Comparison of ENCODE assay signal across 8 mouse cellular contexts in the genomic region with DNA sequence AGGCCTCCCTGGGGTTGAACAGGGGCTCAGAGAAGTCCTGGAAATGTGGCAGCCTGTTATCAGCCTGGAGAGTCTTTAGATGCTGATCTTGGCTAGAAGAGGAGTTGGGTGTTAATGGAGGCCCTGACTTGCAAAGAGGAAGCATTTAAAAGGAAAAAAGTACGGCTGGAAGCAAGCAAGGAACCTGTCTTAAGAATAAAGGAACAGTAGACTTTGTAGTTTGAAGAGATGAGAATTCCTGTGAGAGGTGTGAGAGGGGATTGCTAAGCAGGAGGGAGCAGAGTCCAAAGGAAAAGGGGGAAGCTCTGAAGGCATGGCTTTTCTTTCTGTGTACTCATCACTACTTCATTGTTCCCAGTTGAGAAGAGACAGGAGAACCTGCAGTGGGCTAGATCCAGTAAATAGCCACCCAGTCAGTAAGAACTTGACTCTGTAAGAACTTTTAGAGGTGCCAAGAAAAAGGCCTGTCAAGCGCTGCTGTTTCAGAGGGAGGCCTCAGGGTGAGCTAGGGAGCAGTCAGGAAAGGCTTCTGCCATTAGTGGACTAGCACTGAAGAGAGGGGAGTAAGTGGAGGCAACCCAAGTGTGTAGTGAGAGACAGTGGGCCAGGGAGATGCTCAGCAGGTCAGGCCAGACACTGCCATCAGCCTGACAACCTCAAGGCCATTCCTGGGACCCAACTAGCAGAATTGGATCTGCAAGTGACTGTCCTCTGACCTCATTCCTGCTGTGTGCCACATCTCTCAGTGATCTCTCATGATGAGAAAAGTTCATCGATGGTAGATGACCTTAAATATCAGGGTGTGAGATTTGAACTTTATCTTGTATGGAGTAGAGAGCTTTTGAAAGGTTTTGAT. TPM values are rescaled to one million over a fixed set of nuclear protein-coding genes. Genes with fewer than 3 reads are reported as not detected.
DNase-seq lines count a peak whose midpoint lies in the region; ATAC-seq lines count a peak whose summit lies in the region.

No protein-coding gene starts in this region.

- no peak for DNase-seq in lung, postnatal 25 days (ENCODE audit: low spot score)
- peak; percentile 35 to 36 for DNase-seq in adrenal gland, postnatal 36 days
- DNase-seq in heart, postnatal 10 days: peak; percentile 26 to 29
- DNase-seq in liver, embryonic 13.5 days: no peak
- DNase-seq in right cerebral cortex, adult 18-20 months: no peak
- DNase-seq in thymus, postnatal 36 days: no peak
- no peak for DNase-seq in left cerebral cortex, postnatal 10 days (ENCODE audit: extremely low spot score in 1 of 2, low spot score in 2 of 2)

- intact Hi-C loops in heart, postnatal 10 days (cut with DNase I): loop anchor here (5.0 kb wide), 1 partner anchor 145 kb away; a partner anchor contains a TSS
- intact Hi-C loops in left cerebral cortex, postnatal 10 days (cut with DNase I): no loop called here

- H3K4me1 ChIP-seq in lung, embryonic 16.5 days (replicated peaks; ENCODE audit: control insufficient read depth, insufficient read depth, low read length): peaks cover 22% of the 10 kb centered on the region
- H3K4me1 ChIP-seq in liver, embryonic 13.5 days (replicated peaks): peaks cover 35% of the 10 kb centered on the region

- H3K4me2 ChIP-seq in lung, embryonic 16.5 days (ENCODE audit: low read depth, low read length): peak overlapping the region; percentile 77
- peak overlapping the region; percentile 86 for H3K4me2 ChIP-seq in liver, embryonic 13.5 days

- H3K36me3 ChIP-seq in lung, embryonic 16.5 days (ENCODE audit: control insufficient read depth, insufficient read depth, low read length): peaks cover 12% of the 10 kb centered on the region
- H3K36me3 ChIP-seq in liver, embryonic 13.5 days: peaks cover 25% of the 10 kb centered on the region

- no peak for ATAC-seq in lung, embryonic 16.5 days (ENCODE audit: low read depth)
- ATAC-seq in liver, embryonic 13.5 days (ENCODE audit: low read depth): no peak

- H3K27ac ChIP-seq in lung, embryonic 16.5 days (ENCODE audit: low read length): peak overlapping the region; percentile 97
- H3K27ac ChIP-seq in liver, embryonic 13.5 days: peak overlapping the region; percentile 94

- H3K9me3 ChIP-seq in lung, embryonic 16.5 days (ENCODE audit: control insufficient read depth, low read length): no peaks in the 10 kb centered on the region
- H3K9me3 ChIP-seq in liver, embryonic 13.5 days (replicated peaks): no peaks in the 10 kb centered on the region

- 49% methylated on average over 3 of the region's 3 CpGs for WGBS in lung, embryonic 16.5 days
- 40% methylated on average over 3 of the region's 3 CpGs for WGBS in liver, embryonic 13.5 days (ENCODE audit: insufficient replicate concordance)

- peak overlapping the region; percentile 99 for H3K9ac ChIP-seq in lung, embryonic 16.5 days (ENCODE audit: low read length)
- peak overlapping the region; percentile 99 for H3K9ac ChIP-seq in liver, embryonic 13.5 days

- H3K4me3 ChIP-seq in lung, embryonic 16.5 days (ENCODE audit: low read length): peak overlapping the region; percentile 100
- peak overlapping the region; percentile 97 for H3K4me3 ChIP-seq in liver, embryonic 13.5 days (replicated peaks)

- H3K27me3 ChIP-seq in lung, embryonic 16.5 days (ENCODE audit: control insufficient read depth, insufficient read depth, low read depth, low read length): no peaks in the 10 kb centered on the region
- H3K27me3 ChIP-seq in liver, embryonic 13.5 days: no peaks in the 10 kb centered on the region

RNA-seq across cellular contexts. Expression of a gene that starts 2.4 kb away (rescaled TPM):
- polyA plus RNA-seq in lung, embryonic 16.5 days (2015; fragmentation: Nextera tagmentation; extraction: Ambion mirVana): 68.9 and 70.9 TPM in 2 replicates
- total RNA-seq in adrenal gland, postnatal 36 days (2021): 10 to 100 TPM; 66.1 to 72.7 TPM
- total RNA-seq in heart, postnatal 10 days (2021): 10 to 100 TPM; 33.2 to 39.7 TPM
- 28.5 and 32.5 TPM in 2 replicates for polyA plus RNA-seq in liver, embryonic 13.5 days (2015; fragmentation: Nextera tagmentation; extraction: Ambion mirVana)
- 10 to 100 TPM; 52.3 to 54.0 TPM for total RNA-seq in left cerebral cortex, postnatal 10 days (2021)

RNA-seq across cellular contexts. Expression of a gene that starts 2.6 kb away (rescaled TPM):
- 487 and 499 TPM in 2 replicates for polyA plus RNA-seq in lung, embryonic 16.5 days (2015; fragmentation: Nextera tagmentation; extraction: Ambion mirVana)
- total RNA-seq in adrenal gland, postnatal 36 days (2021): 100 to 1,000 TPM; 612 to 614 TPM
- 1,000 to 10,000 TPM; 1,784 to 1,838 TPM for total RNA-seq in heart, postnatal 10 days (2021)
- polyA plus RNA-seq in liver, embryonic 13.5 days (2015; fragmentation: Nextera tagmentation; extraction: Ambion mirVana): 366 and 368 TPM in 2 replicates
- total RNA-seq in left cerebral cortex, postnatal 10 days (2021): 100 to 1,000 TPM; 411 to 421 TPM

RNA-seq across cellular contexts. Expression of a gene that starts 23.8 kb away (rescaled TPM):
- polyA plus RNA-seq in lung, embryonic 16.5 days (2015; fragmentation: Nextera tagmentation; extraction: Ambion mirVana): 25.9 and 28.2 TPM in 2 replicates
- 10 to 100 TPM; 30.5 to 34.6 TPM for total RNA-seq in adrenal gland, postnatal 36 days (2021)
- 10 to 100 TPM; 23.5 to 24.8 TPM for total RNA-seq in heart, postnatal 10 days (2021)
- polyA plus RNA-seq in liver, embryonic 13.5 days (2015; fragmentation: Nextera tagmentation; extraction: Ambion mirVana): 9.4 and 11.2 TPM in 2 replicates
- 1 to 10 TPM; 6.8 to 7.3 TPM for total RNA-seq in left cerebral cortex, postnatal 10 days (2021)

RNA-seq across cellular contexts. Expression of a gene that starts 46.0 kb away (rescaled TPM):
- polyA plus RNA-seq in lung, embryonic 16.5 days (2015; fragmentation: Nextera tagmentation; extraction: Ambion mirVana): 30.5 and 31.3 TPM in 2 replicates
- 1 to 10 TPM; 1.3 to 2.2 TPM for total RNA-seq in adrenal gland, postnatal 36 days (2021)
- total RNA-seq in heart, postnatal 10 days (2021): 1 to 10 TPM; 3.7 TPM
- 33.8 and 39.0 TPM in 2 replicates for polyA plus RNA-seq in liver, embryonic 13.5 days (2015; fragmentation: Nextera tagmentation; extraction: Ambion mirVana)
- 1 to 10 TPM; 1.1 to 1.3 TPM for total RNA-seq in left cerebral cortex, postnatal 10 days (2021)

RNA-seq across cellular contexts. Expression of a gene that starts 46.2 kb away (rescaled TPM):
- polyA plus RNA-seq in lung, embryonic 16.5 days (2015; fragmentation: Nextera tagmentation; extraction: Ambion mirVana): 56.2 and 59.1 TPM in 2 replicates
- total RNA-seq in adrenal gland, postnatal 36 days (2021): 10 to 100 TPM; 61.8 to 63.7 TPM
- 10 to 100 TPM; 78.4 to 81.9 TPM for total RNA-seq in heart, postnatal 10 days (2021)
- 13.3 and 14.4 TPM in 2 replicates for polyA plus RNA-seq in liver, embryonic 13.5 days (2015; fragmentation: Nextera tagmentation; extraction: Ambion mirVana)
- 10 to 100 TPM; 79.3 to 82.9 TPM for total RNA-seq in left cerebral cortex, postnatal 10 days (2021)

Comparison
In these comparisons a context has a peak if more than half of its experiments do, and no peak if none do; other contexts are left out.
1. DNase-seq: peak in adrenal gland, postnatal 36 days (2 of 2) and heart, postnatal 10 days (2 of 2); none in lung, postnatal 25 days (single experiment), liver, embryonic 13.5 days (single experiment), right cerebral cortex, adult 18-20 months (single experiment), thymus, postnatal 36 days (0 of 2) and left cerebral cortex, postnatal 10 days (0 of 2).